Mouse (Mus musculus) lung, postnatal 25 days (tissue): ENCODE measurements around the gene Shd.

ENCODE experiments used
- DNase-seq: peaks from one replicate; pipeline ENCODE4 v3.0.0; 2022; ENCODE audit warnings: low spot score

Shd gene

DNA sequence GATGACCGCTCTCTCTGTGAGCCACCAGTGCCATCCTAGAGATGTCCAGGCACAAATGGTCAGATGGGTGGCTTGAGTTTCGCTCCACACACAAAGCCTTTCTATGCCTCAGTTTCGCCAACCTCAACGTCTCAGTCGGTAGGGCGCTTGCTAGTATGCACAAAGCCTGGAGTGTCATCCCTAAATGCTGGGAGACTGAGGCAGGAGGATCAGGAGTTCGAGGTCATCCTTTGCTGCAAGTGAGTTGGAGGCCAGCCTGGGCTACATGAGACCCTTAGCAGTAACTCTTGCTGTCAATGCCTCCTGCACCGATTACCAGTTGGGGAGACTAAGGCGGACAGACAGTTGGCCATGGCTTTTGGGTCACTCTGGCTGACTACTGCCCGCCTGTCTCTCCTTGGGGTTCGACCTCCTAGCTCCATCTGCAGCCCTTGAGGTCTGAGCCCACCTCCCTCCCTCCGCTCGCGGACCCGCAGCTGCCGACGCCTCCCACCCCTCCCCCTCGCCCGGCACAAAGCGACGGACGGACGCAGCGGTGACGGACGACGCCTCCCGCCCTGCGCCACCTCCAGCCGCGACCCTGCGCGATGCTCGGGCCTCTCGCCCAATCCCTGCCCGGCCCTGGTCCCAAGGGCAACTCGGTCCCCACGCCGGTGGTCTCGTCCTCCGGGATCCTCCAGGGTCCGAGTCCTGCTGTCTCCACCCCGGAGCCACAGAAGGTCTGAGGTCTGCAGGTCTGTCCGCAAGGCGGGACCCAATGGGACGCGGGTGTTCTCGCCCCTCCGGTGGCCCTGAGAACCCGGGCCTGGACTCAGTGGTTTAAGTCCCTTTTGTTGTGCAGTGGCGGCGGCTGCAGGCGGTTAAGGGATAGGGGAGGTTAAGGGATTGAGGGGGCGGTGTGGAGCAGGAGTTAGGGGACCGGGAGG lies at the start of gene Shd:
Gene Shd (plus strand): TSS at position 502 of the 926 bp plus-strand sequence.
- DNase-seq = no peak

DNA sequence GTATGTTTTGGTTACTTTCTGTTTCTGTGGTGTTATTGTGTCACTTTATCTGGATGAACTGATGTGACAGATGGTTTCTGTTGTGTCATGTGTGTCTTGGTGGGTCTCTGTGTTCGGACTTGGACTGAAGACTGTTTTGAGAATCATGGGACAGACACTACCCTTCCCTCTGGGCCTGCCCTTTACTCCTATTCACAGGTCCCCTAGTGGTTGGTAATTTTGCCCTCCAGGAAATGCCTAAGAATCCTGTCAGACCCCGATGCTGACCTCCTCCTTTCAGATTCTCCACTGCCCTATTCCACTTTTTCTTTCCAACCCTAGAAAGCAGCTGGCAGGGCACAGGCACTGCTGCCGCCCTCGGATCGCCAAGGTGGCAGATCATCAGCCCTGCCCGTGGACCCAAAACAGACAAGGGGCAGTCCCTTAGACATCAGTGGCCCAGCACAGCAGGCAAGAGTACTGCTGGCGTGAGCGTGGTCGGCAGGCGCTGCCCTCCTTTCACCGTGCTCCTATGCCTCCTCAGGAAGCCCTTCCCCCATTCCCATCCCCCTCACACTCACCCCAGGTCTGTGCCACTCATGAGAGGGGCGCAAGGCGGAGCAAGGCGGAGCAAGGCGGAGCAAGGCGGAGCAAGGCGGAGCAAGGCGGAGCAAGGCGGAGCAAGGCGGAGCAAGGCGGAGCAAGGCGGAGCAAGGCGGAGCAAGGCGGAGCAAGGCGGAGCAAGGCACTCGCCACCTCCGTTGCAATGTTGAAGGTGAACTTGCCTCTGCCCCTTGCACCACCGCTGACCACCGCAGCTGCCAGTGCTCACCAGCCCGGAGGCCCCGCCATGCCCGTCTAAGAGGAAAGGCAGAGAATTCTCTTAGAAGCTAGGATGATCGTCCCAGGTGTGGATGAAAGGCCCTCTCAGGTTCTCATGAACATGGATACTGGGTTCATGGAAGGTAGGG lies 38.4 kb upstream of the Shd start:
- peak; percentile 51 for DNase-seq

GRCm38 (mm10) chr17:55932635-55933034 lies 37.6 kb upstream of the Shd start:
- no peak for DNase-seq

DNA sequence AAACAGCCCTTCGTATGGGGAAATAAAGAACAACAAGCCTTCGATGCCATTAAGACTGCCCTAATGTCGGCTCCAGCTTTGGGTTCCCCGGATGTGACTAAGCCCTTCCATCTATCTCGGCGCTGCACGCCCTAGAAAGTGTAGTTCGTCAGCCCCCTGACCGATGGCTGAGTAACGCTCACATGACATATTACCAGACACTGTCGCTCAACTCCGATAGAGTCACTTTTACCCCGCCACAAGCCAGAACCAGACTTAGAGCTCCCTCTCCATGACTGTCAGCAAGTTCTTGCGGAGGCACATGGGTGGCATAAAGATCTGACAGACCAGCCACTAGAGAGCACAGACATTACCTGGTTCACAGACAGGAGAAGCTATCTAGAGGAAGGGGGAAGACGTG lies 37.1 kb upstream of the Shd start:
- no peak for DNase-seq

- DNase-seq = peak; percentile 56
These were observed 25.8 kb upstream of the Shd start for GRCm38 (mm10) chr17:55944387-55944865.

- DNase-seq = peak; percentile 96
These were observed 25.2 kb upstream of the Shd start for GRCm38 (mm10) chr17:55944866-55945682.

DNA sequence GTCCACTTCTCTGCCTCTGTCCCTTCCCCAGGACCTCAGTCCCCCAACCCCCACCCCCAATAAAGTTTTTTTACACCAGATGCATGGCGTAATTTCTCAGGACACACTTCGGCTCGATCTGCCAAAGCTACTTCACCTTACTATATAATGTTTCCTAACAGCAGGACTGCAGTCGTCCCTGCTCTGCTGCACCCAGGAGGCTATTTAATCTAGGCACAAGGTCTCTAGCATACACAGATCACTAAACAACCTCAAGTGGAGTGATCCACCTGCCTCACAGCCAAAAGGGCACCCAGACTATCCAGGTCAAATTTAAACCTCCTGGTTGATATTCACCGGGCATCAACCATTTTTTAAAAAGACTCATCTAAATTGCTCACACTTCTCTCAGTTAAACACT lies 24.6 kb upstream of the Shd start:
- no peak for DNase-seq

GRCm38 (mm10) chr17:55948647-55949046 lies 21.6 kb upstream of the Shd start:
- no peak for DNase-seq

GRCm38 (mm10) chr17:55949400-55949799 lies 20.9 kb upstream of the Shd start, which contains the start of gene Zfp119b:
Gene Zfp119b, minus strand, starts transcription at chr17:55949500.
- DNase-seq = no peak

DNA sequence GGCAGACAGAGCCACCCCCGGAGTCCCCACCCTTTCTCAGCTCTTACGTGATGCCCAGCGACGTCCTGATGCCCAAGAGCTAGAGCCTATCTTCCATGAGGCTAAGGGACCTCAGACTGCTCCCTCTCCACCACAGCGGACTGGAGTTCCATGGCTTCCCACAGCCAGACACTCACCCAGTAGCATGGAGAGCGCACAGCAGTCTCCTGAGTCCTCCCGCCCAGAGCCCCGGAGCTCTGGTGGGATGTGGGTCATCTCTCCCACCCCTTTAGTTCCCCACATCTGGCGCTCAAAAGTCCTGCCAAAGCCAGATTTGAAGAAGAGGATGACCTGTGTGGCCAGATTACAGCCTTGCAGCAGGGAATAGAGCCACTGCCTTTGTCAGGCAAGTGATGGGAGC lies 19.7 kb upstream of the Shd start:
- DNase-seq = no peak

DNA sequence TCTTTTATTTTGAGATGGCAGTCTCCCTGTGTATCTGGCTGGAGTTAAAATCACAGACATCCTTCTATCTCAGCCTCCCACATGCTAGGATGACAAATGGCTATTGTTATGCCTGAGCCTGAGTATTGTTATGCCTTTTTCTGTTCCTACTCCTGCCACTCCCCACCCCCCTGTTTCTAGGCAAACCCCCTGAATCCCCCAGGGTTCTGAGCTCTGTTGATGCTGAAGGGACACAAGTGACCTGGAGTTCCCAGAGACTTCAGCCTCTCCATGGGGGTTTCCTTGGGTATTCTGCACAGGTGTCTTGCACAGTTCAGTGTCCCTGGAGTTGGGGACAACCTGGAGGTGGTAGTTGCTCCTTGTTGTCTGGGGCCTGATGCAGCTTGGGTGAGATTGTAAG lies 18.2 kb upstream of the Shd start:
- no peak for DNase-seq

- DNase-seq = no peak
These were observed 17.7 kb upstream of the Shd start, which contains the start of gene Ebi3 for GRCm38 (mm10) chr17:55952447-55953027. Gene Ebi3, plus strand, starts transcription at chr17:55952640.

- DNase-seq = no peak
These were observed 16.5 kb upstream of the Shd start for GRCm38 (mm10) chr17:55953751-55954150.

DNA sequence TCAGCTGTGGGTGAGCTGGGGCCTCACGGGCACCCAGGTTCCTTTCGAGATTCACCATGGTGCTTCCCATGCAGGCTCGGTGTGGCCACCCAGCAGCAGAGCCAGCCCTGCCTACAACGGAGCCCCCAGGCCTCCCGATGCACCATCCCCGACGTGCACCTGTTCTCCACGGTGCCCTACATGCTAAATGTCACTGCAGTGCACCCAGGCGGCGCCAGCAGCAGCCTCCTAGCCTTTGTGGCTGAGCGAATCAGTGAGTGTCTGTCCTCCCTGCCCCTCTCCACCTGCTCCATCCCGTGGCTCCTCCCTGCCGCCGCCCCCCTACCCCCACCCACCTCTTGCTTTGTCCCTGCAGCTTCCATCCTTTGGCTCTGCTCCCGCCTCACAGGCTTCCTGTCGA lies 16.0 kb upstream of the Shd start:
- DNase-seq = no peak

- peak; percentile 80 for DNase-seq
These were observed 14.1 kb upstream of the Shd start for GRCm38 (mm10) chr17:55956129-55956528.

GRCm38 (mm10) chr17:55956591-55956990 lies 13.7 kb upstream of the Shd start:
- DNase-seq = no peak

DNA sequence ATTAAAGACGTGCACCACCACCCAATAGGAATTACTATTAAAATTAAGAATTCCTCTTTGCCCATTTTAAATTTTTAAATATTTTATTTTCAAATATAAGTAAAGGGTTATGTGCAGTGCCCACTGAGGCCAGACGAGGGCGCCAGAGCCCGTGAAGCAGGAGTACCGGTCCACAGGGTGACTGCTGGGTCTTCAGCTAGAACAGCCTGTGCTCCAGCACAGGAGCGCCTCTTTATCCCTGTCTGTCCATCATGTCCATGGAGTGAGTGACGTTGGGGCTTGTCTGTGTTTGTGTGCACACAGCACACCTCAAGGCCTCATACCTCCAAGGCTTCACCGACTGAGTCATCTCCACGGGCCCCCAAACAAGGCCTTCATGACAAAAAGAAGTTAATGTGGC lies 13.1 kb upstream of the Shd start:
- DNase-seq = peak; percentile 73

GRCm38 (mm10) chr17:55957726-55958583 lies 12.3 kb upstream of the Shd start:
- no peak for DNase-seq

DNA sequence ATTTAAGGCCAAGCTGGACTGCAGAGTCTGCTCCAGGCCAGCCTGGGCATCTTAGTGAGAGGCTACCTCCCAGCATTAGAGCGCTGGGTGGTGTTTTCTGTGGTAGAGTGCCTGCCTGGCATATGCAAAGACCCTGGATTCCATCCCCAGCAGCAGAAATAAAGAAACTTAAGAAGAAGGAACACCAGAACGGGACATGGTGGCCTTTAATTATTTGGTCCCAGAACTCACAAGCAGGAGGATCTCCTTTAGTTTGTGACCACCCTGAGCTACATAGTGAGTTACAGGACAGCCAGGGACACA lies 11.7 kb upstream of the Shd start:
- DNase-seq = no peak
